Mouse (Mus musculus) small intestine, adult 2 months (tissue): ENCODE measurements around the gene Hoxd11. TPM values are rescaled to one million over a fixed set of nuclear protein-coding genes. Genes with fewer than 3 reads are reported as not detected.

Experiments
- H3K27ac ChIP-seq: fragments of 200-500 bp; 2 replicates; pipeline ENCODE4 v1.5.1; 2012; ENCODE audit warnings: low read depth, low read length, control low read depth, inconsistent platforms; ENCODE audit not compliant: insufficient read depth
- H3K27me3 ChIP-seq: fragments of 200-500 bp; 2 replicates; pipeline ENCODE4 v1.6.1; 2012; ENCODE audit warnings: mild to moderate bottlenecking, moderate library complexity, low read length, inconsistent platforms; ENCODE audit not compliant: control insufficient read depth, insufficient read depth
- H3K36me3 ChIP-seq: fragments of 200-500 bp; 2 replicates; pipeline ENCODE4 v1.6.1; 2012; ENCODE audit warnings: mild to moderate bottlenecking, low read length, control low read depth, inconsistent platforms; ENCODE audit not compliant: control insufficient read depth, insufficient read depth
- H3K4me1 ChIP-seq: fragments of 200-500 bp; 2 replicates; pipeline ENCODE4 v1.6.1; 2012; ENCODE audit warnings: low read length, inconsistent platforms, mixed read lengths; ENCODE audit not compliant: control insufficient read depth, insufficient read depth, insufficient read length
- H3K4me3 ChIP-seq: fragments of 200-500 bp; 2 replicates; pipeline ENCODE4 v1.5.1; 2012; ENCODE audit warnings: low read depth, mild to moderate bottlenecking, control low read depth, inconsistent platforms, low read length, moderate library complexity
- CTCF ChIP-seq: fragments of 200-500 bp; IDR thresholded peaks from 2 replicates; pipeline ENCODE4 v1.5.1; 2012; ENCODE audit warnings: low read depth, mild to moderate bottlenecking, control low read depth, inconsistent platforms, low read length, moderate library complexity, mixed read lengths; ENCODE audit not compliant: insufficient replicate concordance, insufficient read length; ENCODE audit errors: extremely low read depth
- POLR2A ChIP-seq: fragments of 200-500 bp; IDR thresholded peaks from 2 replicates; pipeline ENCODE4 v1.6.1; 2012; ENCODE audit warnings: low read depth, mild to moderate bottlenecking, control low read depth, inconsistent platforms, low read length, moderate library complexity
- WGBS: fragments of 180-500 bp; shearing (Covaris S2); methylation state at CpG from one replicate; pipeline ENCODE4 v1.1.7; 2018; 5-methylcytosine and 5-hydroxymethylcytosine counted together
- polyA plus RNA-seq: library from polyadenylated mRNA; depleted of rRNA; stranded (reverse); fragments of >200 nt; gene quantifications from 2 replicates; pipeline ENCODE4 v1.2.3, GENCODE M21; 2012

Gene Hoxd11
- polyA plus RNA-seq, 1 experiment: not detected

DNA sequence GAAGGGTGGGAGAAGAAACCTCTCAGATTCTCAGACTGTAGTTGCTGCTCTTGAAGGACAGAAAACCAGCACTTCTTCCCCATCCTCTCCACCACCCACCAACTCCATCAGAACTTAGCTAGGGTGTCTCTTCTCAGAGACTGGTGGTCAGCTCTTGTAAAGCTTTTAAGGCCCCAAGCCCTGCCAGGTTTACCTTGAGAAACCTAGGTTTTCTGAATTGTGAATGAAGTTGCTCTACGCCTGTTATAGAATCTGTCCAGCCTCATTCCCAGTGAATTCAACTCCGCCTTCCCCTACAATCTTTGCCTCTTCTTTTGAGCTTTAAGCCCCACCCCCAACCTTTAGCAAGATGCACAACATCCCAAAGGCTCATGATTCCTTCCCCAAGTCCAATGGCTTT lies 2.3 kb upstream of the Hoxd11 start:
- Histone ChIP-seq H3K4me3 (no peak overlapping the region), H3K27me3 (peaks cover 93% of the 10 kb centered on the region), H3K36me3 (no peaks in the 10 kb centered on the region), H3K4me1 (peaks cover 6% of the 10 kb centered on the region), H3K27ac (no peak overlapping the region)
- TF ChIP-seq POLR2A: no peak
- 26% methylated on average over 2 of the region's 2 CpGs for WGBS

DNA sequence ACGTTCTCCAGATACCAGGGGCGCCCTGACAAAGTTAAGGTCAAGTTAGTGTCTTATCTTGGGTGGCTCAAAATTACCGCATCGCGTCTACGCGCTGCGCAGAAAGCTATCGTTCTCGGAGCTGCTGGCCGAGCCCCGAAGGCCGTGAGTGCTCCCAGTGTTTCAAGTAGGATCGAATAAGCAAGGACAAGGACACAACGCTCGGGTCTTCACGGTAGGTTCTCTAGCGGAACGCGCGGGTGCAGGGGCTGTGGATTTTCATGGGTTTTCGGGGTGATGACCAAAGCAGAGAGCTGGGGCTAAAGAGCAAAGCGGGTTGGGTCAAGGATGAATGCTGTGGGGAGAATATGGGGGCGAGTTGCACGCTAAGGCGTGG lies 227 bp downstream of the Hoxd11 start:
- Histone ChIP-seq H3K27me3 (peaks cover 95% of the 10 kb centered on the region), H3K4me1 (peaks cover 3% of the 10 kb centered on the region; the same call in 1 of the 2 replicates), H3K36me3 (no peaks in the 10 kb centered on the region), H3K4me3 (no peak overlapping the region), H3K27ac (no peak overlapping the region)
- WGBS: 2% methylated on average over 26 of the region's 26 CpGs
- no peak for TF ChIP-seq POLR2A
- TF ChIP-seq CTCF: no peak

DNA sequence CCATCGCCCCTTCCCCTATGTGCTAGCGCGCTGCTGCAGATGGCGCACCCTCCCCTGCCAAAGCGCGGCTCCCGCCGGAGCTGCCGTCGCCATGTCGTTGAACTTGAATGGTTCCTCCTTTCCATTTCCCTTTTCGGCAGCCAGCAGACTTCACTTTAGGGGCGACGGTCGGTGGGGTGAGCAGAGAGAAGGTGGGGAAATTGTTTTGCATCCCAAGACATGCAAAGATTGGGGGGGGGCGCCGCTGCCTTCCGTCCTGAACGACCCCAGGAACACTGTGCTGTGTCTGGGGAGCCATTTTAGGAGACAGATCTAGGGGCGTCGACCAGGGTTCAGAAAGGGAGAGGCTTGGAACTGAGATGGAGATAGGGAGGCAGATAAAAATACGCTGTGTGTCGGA lies 623 bp downstream of the Hoxd11 start:
- TF ChIP-seq CTCF: no peak
- TF ChIP-seq POLR2A: no peak
- peaks cover 3% of the 10 kb centered on the region; the same call in 1 of the 2 replicates for H3K4me1 ChIP-seq
- H3K27me3 ChIP-seq: peaks cover 91% of the 10 kb centered on the region
- WGBS: 4% methylated on average over 23 of the region's 23 CpGs
- H3K27ac ChIP-seq: no peak overlapping the region
- H3K4me3 ChIP-seq: no peak overlapping the region
- H3K36me3 ChIP-seq: no peaks in the 10 kb centered on the region

DNA sequence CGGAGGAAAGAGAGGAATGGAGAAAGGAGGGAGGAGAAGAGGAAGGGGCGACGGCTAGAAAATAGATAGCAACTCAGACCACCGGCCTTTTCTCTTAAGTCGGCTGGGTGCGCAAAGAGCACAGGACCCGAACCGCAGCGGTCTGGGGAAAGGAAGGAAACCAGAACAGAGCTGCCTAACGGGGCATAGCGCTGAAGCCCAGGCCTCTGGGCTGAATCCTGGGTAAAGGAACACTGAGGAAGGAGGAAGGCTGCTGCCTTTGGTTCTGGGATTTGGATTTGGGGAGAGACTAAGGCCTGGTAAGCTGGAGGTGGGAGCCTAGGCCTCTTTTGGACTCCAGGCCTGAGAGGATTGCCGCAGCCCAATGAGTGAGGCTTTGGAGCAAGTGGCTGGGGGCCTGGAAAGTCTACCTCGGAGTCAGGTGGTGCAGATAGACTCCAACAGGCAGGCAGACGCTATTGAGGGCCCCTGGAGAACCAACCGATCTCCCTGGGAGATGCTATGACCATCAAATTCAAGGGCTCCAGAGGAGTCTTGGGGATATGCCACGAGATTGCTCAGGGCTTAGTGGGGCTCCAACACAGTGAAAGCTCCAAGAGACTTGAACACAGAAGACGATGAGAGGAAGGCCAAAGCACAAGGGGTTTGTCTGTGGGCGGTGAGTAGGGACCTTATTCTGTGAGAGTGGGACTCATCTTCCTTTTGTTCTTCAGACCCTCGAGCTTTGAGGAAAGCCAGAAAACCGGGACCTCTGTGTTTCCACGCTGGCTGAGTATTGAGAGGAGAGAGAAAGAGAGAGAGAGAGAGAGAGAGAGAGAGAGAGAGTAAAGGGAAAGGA lies 1.4 kb downstream of the Hoxd11 start:
- 5% methylated on average over 21 of the region's 21 CpGs for WGBS
- H3K4me3 ChIP-seq: no peak overlapping the region
- no peaks in the 10 kb centered on the region for H3K36me3 ChIP-seq
- TF ChIP-seq POLR2A (no peak), CTCF (no peak)
- H3K4me1 ChIP-seq: peaks cover 3% of the 10 kb centered on the region; the same call in 1 of the 2 replicates
- no peak overlapping the region for H3K27ac ChIP-seq
- peaks cover 83% of the 10 kb centered on the region for H3K27me3 ChIP-seq

DNA sequence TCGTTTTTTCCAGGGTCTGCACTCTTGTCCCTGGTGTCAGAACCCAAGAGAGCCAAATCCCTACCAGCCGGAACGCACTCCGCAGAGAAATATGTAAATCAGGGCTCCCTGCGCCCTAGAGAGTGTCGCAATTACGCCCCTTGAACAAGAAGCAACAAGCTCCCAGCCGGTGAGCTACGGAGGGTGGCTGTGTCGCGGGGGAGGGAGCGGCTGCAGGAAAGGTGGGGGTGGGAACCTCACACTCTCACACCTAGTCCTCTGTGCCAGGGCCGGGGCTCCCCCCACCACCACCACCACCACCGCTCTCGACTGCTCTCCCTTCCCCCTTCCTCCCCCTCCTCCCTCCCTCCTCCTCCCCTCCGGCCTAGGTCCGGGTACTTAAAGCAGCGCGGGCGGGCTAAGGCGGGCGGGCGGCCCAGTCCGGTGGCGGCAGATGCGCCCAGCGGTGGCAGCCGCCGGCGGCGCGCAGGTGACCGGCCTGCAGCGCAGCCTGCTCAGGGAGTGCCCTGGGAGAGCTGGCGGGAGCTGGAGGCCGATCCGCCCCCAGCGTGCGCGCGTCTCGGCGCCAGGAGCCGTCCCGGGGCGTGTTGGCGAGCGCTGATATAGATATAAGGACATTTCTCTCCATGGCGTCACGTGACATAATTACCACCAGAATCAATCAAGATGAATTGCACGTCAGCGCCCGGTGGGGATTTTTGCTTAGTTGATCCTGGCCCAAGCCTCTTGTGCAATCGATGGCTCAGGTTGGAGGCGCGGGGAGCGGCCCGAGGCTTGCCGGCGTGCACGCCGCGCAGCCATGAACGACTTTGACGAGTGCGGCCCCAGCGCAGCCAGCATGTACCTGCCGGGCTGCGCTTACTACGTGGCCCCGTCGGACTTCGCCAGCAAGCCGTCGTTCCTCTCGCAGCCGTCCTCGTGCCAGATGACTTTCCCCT lies 2.5 kb downstream of the Hoxd11 start:
- Histone ChIP-seq H3K27me3 (peaks cover 75% of the 10 kb centered on the region), H3K27ac (no peak overlapping the region), H3K4me1 (peaks cover 3% of the 10 kb centered on the region; the same call in 1 of the 2 replicates), H3K4me3 (no peak overlapping the region), H3K36me3 (no peaks in the 10 kb centered on the region)
- 4% methylated on average over 74 of the region's 78 CpGs for WGBS
- no peak for TF ChIP-seq POLR2A
- TF ChIP-seq CTCF: no peak

DNA sequence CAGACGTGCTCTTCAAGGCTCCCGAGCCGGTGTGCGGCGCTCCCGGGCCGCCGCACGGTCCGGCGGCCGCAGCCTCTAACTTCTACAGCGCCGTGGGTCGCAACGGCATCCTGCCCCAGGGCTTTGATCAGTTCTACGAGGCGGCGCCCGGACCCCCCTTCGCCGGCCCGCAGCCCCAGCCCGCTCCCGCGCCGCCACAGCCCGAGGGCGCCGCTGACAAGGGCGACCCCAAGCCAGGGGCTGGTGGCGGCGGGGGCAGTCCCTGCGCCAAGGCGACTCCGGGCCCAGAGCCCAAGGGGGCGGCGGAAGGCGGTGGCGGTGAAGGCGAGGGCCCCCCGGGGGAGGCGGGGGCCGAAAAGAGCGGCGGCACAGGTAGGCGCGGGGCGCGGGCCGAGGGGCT lies 3.4 kb downstream of the Hoxd11 start:
- 3% methylated on average over 51 of the region's 51 CpGs for WGBS
- Histone ChIP-seq H3K36me3 (no peaks in the 10 kb centered on the region), H3K4me3 (no peak overlapping the region), H3K4me1 (peaks cover 3% of the 10 kb centered on the region; the same call in 1 of the 2 replicates), H3K27me3 (peaks cover 79% of the 10 kb centered on the region), H3K27ac (no peak overlapping the region)
- TF ChIP-seq CTCF (no peak), POLR2A (no peak)

DNA sequence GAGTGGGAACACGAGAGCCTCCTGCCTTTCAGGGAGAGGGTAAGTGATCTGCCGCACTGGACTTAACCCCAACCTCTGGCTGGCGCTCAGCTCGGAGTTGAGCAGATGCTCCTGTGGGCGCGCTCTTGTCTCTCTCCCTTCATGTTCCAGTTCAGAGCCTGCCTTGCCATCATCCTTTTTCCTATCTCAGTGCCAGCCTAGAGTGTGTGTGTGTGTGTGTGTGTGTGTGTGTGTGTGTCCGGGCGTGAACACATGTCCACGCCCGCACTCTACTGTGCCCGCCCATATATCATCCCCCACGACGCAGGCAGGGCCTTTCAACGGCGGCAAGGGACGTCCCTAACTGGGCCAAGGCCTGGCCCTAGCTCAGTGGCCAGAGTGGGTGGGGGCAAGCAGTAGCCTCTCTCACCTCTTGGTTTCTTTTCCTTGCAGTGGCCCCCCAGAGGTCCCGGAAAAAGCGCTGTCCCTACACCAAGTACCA lies 4.2 kb downstream of the Hoxd11 start:
- Histone ChIP-seq H3K4me1 (peaks cover 3% of the 10 kb centered on the region; the same call in 1 of the 2 replicates), H3K27me3 (peaks cover 78% of the 10 kb centered on the region), H3K27ac (no peak overlapping the region), H3K36me3 (no peaks in the 10 kb centered on the region), H3K4me3 (no peak overlapping the region)
- 4% methylated on average over 18 of the region's 18 CpGs for WGBS
- TF ChIP-seq POLR2A (no peak), CTCF (no peak)
